Mouse (Mus musculus) liver, embryonic 11.5 days (tissue): ENCODE results near the gene Dnhd1. TPM values are rescaled to one million over a fixed set of nuclear protein-coding genes. Genes with fewer than 3 reads are reported as not detected.
A peak's percentile ranks its signal among the peaks of the same experiment; 100 is the strongest.

Experiments used
- ATAC-seq: fragments of 200-750 bp; cut with Nextera tagmentation; replicated peaks from 2 replicates; pipeline ENCODE4 v1.8.0; 2017; ENCODE audit warnings: moderate number of reproducible peaks, mild to moderate bottlenecking, moderate TSS enrichment, moderate library complexity; ENCODE audit not compliant: low FRiP score
- DNase-seq: peaks from one replicate; pipeline ENCODE4 v3.0.0-alpha.2; 2017; ENCODE audit warnings: low spot score
- H3K27ac ChIP-seq: fragments of 300-500 bp; sonication (generic); 2 replicates; pipeline ENCODE4 v1.5.1; 2014; ENCODE audit warnings: mild to moderate bottlenecking, low read depth, low read length, control low read depth
- H3K27me3 ChIP-seq: fragments of 300-500 bp; sonication (generic); replicated peaks from 2 replicates; pipeline ENCODE4 v1.6.1; 2014; ENCODE audit warnings: low read length, mixed read lengths; ENCODE audit not compliant: control insufficient read depth, insufficient read depth
- H3K36me3 ChIP-seq: fragments of 300-500 bp; sonication (generic); 2 replicates; pipeline ENCODE4 v1.6.1; 2014; ENCODE audit warnings: mild to moderate bottlenecking, low read length, moderate library complexity, mixed read lengths; ENCODE audit not compliant: control insufficient read depth, insufficient read depth
- H3K4me1 ChIP-seq: fragments of 300-500 bp; sonication (generic); replicated peaks from 2 replicates; pipeline ENCODE4 v1.6.1; 2014; ENCODE audit warnings: low read length, mixed read lengths; ENCODE audit not compliant: control insufficient read depth, insufficient read depth
- H3K4me2 ChIP-seq: fragments of 300-500 bp; sonication (generic); 2 replicates; pipeline ENCODE4 v1.6.1; 2014; ENCODE audit warnings: mild to moderate bottlenecking, control low read depth, moderate library complexity
- H3K4me3 ChIP-seq: fragments of 300-500 bp; sonication (generic); 2 replicates; pipeline ENCODE4 v1.5.1; 2014; ENCODE audit warnings: low read depth, low read length, control low read depth
- H3K9ac ChIP-seq: fragments of 300-500 bp; sonication (generic); 2 replicates; pipeline ENCODE4 v1.6.1; 2014; ENCODE audit warnings: low read depth, low read length, control low read depth
- H3K9me3 ChIP-seq: fragments of 300-500 bp; sonication (generic); 2 replicates; pipeline ENCODE4 v1.6.1; 2016; ENCODE audit warnings: low read length, inconsistent platforms, mixed read lengths; ENCODE audit not compliant: control insufficient read depth
- WGBS: fragments of 180-500 bp; shearing (Covaris S2); extraction: QIAGEN DNeasy Blood & Tissue Kit; methylation state at CpG from one replicate; pipeline ENCODE4 v1.1.7; 2014; 5-methylcytosine and 5-hydroxymethylcytosine counted together
- polyA plus RNA-seq: library from polyadenylated mRNA; unstranded; fragments of >200 nt; fragmentation: Nextera tagmentation; extraction: Ambion mirVana; gene quantifications from 2 replicates; pipeline ENCODE4 v1.2.1, GENCODE M21; 2014

The Dnhd1 gene
- polyA plus RNA-seq, 1 experiment from 2014 or later, result 0.30 TPM

GRCm38 (mm10) chr7:105751491-105752433 is 101.1 kb downstream of the Dnhd1 start, which contains the start of gene Tpp1:
TSS of gene Tpp1 (minus strand) at chr7:105752235.
- Histone ChIP-seq H3K4me2 (peak within 1 kb of the TSS; percentile 89), H3K9me3 (no peaks in the 10 kb centered on the region), H3K4me1 (no peaks in the 10 kb centered on the region; the same call in 1 of the 2 replicates), H3K9ac (peak within 1 kb of the TSS; percentile 85), H3K27ac (0 out of 2 replicates have a peak within 1 kb of the TSS, but pooled peaks have one; percentile 32), H3K4me3 (peak within 1 kb of the TSS; percentile 80), H3K27me3 (no peaks in the 10 kb centered on the region), H3K36me3 (peaks cover 7% of the 10 kb centered on the region)
- ATAC-seq (peak; percentile 89), DNase-seq (peak; percentile 86)
- 16% methylated on average over 20 of the region's 20 CpGs for WGBS

DNA sequence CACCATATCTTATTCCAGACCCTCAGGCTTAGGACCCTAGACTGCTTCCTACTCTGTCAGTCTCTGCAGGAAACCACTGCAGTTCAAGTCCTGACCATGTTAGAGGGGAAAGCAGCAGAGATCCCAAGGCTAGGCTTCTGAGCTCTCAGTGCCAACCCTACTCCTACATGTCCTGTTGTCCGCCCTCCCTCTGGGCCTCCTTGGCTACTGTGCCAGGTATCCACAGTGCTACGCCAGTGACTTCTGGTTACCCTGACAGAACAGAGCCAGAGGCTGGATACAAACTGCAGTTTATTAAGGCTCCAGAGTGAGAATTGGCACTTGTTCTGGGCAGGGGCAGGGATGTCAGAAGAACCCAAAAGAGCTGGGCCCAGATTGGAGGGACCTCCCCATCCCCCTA is 102.1 kb downstream of the Dnhd1 start:
- peaks cover 4% of the 10 kb centered on the region; the same call in 1 of the 2 replicates for H3K36me3 ChIP-seq
- ATAC-seq, result no peak
- no peak overlapping the region for H3K9ac ChIP-seq
- H3K9me3 ChIP-seq, result no peaks in the 10 kb centered on the region
- no peaks in the 10 kb centered on the region; the same call in 1 of the 2 replicates for H3K4me1 ChIP-seq
- no peak overlapping the region for H3K27ac ChIP-seq
- no peak for DNase-seq
- H3K27me3 ChIP-seq, result no peaks in the 10 kb centered on the region
- 87% methylated on average over 2 of the region's 2 CpGs for WGBS
- no peak overlapping the region for H3K4me3 ChIP-seq
- no peak overlapping the region for H3K4me2 ChIP-seq

DNA sequence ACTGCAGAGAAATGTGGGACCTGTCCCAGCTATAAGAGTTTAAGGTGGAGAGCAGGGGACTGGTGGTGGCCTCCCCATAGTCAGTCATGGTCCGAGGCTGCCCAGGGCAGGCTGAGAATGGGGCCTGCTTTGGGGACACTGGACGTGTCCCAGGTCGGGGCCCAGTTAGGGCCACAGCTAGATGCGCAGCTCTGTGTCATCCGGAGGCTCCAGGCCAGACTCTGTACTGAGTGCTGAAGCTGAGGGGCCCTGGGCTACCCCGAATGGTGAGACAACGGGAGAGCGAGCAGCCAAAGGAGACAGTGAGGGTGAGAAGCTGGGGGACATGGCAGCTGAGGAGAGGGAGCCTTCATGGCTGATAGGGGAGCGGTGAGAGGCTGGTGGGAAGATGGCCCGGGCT is 102.7 kb downstream of the Dnhd1 start:
- no peak for ATAC-seq
- no peaks in the 10 kb centered on the region for H3K27me3 ChIP-seq
- no peak overlapping the region for H3K9ac ChIP-seq
- H3K4me2 ChIP-seq, result no peak overlapping the region
- 85% methylated on average over 10 of the region's 10 CpGs for WGBS
- peaks cover 4% of the 10 kb centered on the region; the same call in 1 of the 2 replicates for H3K36me3 ChIP-seq
- no peak overlapping the region for H3K4me3 ChIP-seq
- H3K27ac ChIP-seq, result no peak overlapping the region
- H3K4me1 ChIP-seq, result no peaks in the 10 kb centered on the region; the same call in 1 of the 2 replicates
- no peaks in the 10 kb centered on the region for H3K9me3 ChIP-seq
- no peak for DNase-seq

GRCm38 (mm10) chr7:105761813-105762484 is 111.3 kb downstream of the Dnhd1 start:
- Histone ChIP-seq H3K36me3 (peaks cover 2% of the 10 kb centered on the region; the same call in 1 of the 2 replicates), H3K4me3 (peak overlapping the region; percentile 36), H3K4me1 (peaks cover 4% of the 10 kb centered on the region; the same call in 1 of the 2 replicates), H3K9me3 (no peaks in the 10 kb centered on the region), H3K4me2 (peak overlapping the region; percentile 68), H3K9ac (no peak overlapping the region), H3K27ac (no peak overlapping the region), H3K27me3 (peaks cover 33% of the 10 kb centered on the region)
- ATAC-seq (no peak; the same call in 1 of the 2 replicates), DNase-seq (no peak)
- WGBS, result 13% methylated on average over 51 of the region's 51 CpGs

DNA sequence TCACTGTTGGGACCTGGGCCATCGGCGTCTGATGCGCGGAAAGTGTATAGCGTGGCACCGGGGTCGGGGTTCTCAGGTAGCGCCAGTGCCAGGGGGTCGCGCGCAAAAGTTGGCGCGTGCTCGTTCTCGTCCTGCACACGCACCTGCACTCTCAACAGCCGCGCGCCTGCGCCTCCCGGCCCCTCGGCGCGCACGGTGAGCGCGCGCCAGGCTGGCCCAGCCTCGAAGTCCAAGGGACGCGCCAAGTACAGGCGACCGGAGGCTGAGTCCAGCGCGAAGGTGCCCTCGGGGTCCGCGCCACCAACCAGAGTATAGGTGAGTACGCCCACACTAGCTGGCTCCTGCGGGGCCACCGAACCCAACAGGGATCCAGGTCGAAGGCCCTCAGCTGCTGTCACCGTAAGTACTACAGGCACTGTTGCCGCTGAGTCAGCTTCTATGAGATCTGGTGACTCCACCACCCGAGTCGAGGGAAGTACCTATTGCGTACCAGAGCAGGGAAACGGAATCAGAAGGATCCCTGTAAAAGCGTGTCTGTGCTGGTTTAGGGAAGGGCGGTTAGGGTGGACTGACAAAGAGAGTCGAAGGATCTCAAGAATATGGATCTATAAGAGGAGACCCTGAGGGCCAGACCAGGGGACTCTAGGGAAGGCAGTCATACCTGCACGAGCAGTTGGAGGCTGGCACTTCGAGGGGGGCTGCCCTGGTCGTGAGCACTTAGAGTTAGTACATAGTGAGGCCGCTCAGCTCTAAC is 112.1 kb downstream of the Dnhd1 start:
- ATAC-seq (no peak), DNase-seq (no peak)
- peaks cover 4% of the 10 kb centered on the region for H3K4me1 ChIP-seq
- peak overlapping the region; percentile 68 for H3K4me2 ChIP-seq
- peaks cover 33% of the 10 kb centered on the region for H3K27me3 ChIP-seq
- H3K4me3 ChIP-seq, result peak overlapping the region; percentile 36
- no peak overlapping the region for H3K9ac ChIP-seq
- no peak overlapping the region for H3K27ac ChIP-seq
- peaks cover 2% of the 10 kb centered on the region; the same call in 1 of the 2 replicates for H3K36me3 ChIP-seq
- H3K9me3 ChIP-seq, result no peaks in the 10 kb centered on the region
- 16% methylated on average over 55 of the region's 55 CpGs for WGBS

GRCm38 (mm10) chr7:105764331-105764730 is 113.7 kb downstream of the Dnhd1 start:
- 85% methylated on average over 11 of the region's 11 CpGs for WGBS

DNA sequence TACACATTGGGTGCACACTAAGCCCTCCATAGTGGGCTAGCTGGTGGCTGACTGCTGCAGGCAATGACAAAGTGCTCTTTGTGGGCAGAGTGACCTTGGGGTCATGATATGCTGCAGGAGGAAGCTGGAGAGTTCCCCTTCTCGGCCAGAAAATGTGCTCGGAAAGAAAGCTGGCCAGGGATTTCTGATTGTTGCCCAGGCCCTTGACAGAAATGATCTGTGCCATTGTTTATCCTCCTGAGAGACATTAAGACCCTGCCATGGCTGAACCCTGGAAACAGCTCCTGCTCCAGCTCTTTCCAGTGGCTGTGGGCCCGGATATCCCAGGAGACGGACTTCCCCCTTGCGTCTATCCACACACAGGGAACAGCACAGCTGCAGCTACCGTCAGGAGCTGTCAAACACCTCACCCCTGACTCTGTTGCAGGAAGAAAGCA is 117.1 kb downstream of the Dnhd1 start:
- ATAC-seq, result peak; percentile 36; the same call in 1 of the 2 replicates

More at GRCm38 (mm10) chr7:105764331-105764730, 113.7 kb downstream of the Dnhd1 start:
- H3K27ac ChIP-seq, result no peak overlapping the region
- no peak overlapping the region for H3K4me3 ChIP-seq
- H3K4me2 ChIP-seq, result no peak overlapping the region
- H3K27me3 ChIP-seq, result peaks cover 33% of the 10 kb centered on the region
- no peaks in the 10 kb centered on the region; the same call in 1 of the 2 replicates for H3K4me1 ChIP-seq
- ATAC-seq, result no peak
- no peaks in the 10 kb centered on the region for H3K9me3 ChIP-seq
- peaks cover 2% of the 10 kb centered on the region; the same call in 1 of the 2 replicates for H3K36me3 ChIP-seq
- no peak for DNase-seq
- no peak overlapping the region for H3K9ac ChIP-seq

DNA sequence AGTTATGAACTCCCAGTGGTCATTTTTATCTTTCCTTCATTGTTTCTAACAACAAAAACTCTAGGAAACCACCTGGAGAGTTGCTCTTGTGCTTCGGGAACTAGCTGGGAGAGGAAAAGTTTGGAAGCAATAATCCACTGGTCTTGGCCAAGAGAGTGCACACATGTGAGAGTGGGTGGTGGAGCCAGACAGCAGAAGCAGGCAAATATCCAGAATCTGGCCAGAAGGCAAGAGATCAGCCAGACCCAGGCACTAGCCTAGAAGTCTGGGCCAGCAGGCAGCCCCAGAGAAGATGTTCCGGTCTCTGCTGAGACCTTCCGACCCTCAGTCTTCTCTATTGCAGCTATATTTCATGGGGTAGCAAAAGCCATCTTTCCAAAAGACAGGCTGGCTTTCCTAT is 119.3 kb downstream of the Dnhd1 start:
- H3K4me3 ChIP-seq, result no peak overlapping the region
- ATAC-seq, result no peak
- H3K27ac ChIP-seq, result no peak overlapping the region
- H3K4me2 ChIP-seq, result no peak overlapping the region
- DNase-seq, result no peak
- no peak overlapping the region for H3K9ac ChIP-seq
- H3K27me3 ChIP-seq, result no peaks in the 10 kb centered on the region
- H3K4me1 ChIP-seq, result no peaks in the 10 kb centered on the region; the same call in 1 of the 2 replicates
- H3K36me3 ChIP-seq, result peaks cover 2% of the 10 kb centered on the region; the same call in 1 of the 2 replicates
- WGBS, result 88% methylated on average over 3 of the region's 3 CpGs
- no peaks in the 10 kb centered on the region for H3K9me3 ChIP-seq

More for the DNA sequence above, 117.1 kb downstream of the Dnhd1 start:
- no peak overlapping the region for H3K4me3 ChIP-seq
- H3K27ac ChIP-seq, result no peak overlapping the region
- no peak for DNase-seq
- no peak overlapping the region for H3K9ac ChIP-seq
- 19% methylated on average over 6 of the region's 6 CpGs for WGBS
- H3K4me1 ChIP-seq, result no peaks in the 10 kb centered on the region; the same call in 1 of the 2 replicates
- no peaks in the 10 kb centered on the region for H3K9me3 ChIP-seq
- H3K27me3 ChIP-seq, result peaks cover 11% of the 10 kb centered on the region
- H3K4me2 ChIP-seq, result peak overlapping the region; percentile 9; the same call in 1 of the 2 replicates
- peaks cover 5% of the 10 kb centered on the region; the same call in 1 of the 2 replicates for H3K36me3 ChIP-seq
